ENCODE assay signal across 8 mouse cellular contexts in the genomic region with DNA sequence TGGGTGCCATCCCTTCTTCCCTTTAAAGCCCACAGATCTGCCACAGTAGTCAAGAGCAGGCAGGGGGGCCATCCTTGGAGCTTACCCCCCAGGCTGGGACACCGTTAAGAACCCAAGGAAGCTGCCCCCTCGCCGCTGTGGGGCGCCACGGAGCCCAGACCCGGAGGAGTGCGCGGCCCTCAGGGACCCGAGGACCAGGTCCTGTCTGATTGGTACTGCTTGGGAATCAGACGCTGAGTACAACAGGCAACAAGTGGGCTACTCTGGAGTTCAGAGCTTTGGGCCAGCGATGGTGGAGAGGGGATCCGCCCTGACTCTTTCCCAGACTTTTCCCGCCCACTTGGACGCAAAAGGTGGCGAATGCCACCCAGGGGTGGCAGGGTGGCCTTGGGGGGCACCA. TPM values are rescaled to one million over a fixed set of nuclear protein-coding genes. Genes with fewer than 3 reads are reported as not detected.
A peak's percentile ranks its signal among the peaks of the same experiment; 100 is the strongest.
DNase-seq lines count a peak whose midpoint lies in the region; ATAC-seq and TF ChIP-seq lines count a peak whose summit lies in the region.

No protein-coding gene starts in this region.

- TF ChIP-seq EP300 in heart, adult 2 months (IDR thresholded peaks at IDR 0.05; ENCODE audit: insufficient read depth, low read depth, low read length): no peak

- H3K9ac ChIP-seq in heart, adult 2 months (ENCODE audit: low read depth, low read length): peak overlapping the region; percentile 94
- peak overlapping the region; percentile 55 for H3K9ac ChIP-seq in midbrain, embryonic 13.5 days (replicated peaks)

- H3K27me3 ChIP-seq in cerebellum, adult 2 months (ENCODE audit: control insufficient read depth, insufficient read depth, low read length): no peaks in the 10 kb centered on the region; the same call in 1 of the 2 replicates
- H3K27me3 ChIP-seq in Patski: no peaks in the 10 kb centered on the region
- no peaks in the 10 kb centered on the region for H3K27me3 ChIP-seq in heart, adult 2 months (ENCODE audit: control insufficient read depth, insufficient read depth, low read length)
- H3K27me3 ChIP-seq in limb, embryonic 10.5 days (ENCODE audit: low read depth, poor library complexity, severe bottlenecking): peaks cover 42% of the 10 kb centered on the region
- H3K27me3 ChIP-seq in midbrain, embryonic 13.5 days: peaks cover 30% of the 10 kb centered on the region

- WGBS in cerebellum, adult 2 months: 4% methylated on average over 15 of the region's 15 CpGs
- 3% methylated on average over 15 of the region's 15 CpGs for WGBS in heart, adult 2 months
- 5% methylated on average over 15 of the region's 15 CpGs for WGBS in limb, embryonic 10.5 days
- 4% methylated on average over 15 of the region's 15 CpGs for WGBS in midbrain, embryonic 13.5 days

- H3K4me3 ChIP-seq in cerebellum, adult 2 months (replicated peaks; ENCODE audit: insufficient read depth, low read depth, low read length): peak overlapping the region; percentile 17
- peak overlapping the region; percentile 85 for H3K4me3 ChIP-seq in heart, adult 2 months
- H3K4me3 ChIP-seq in limb, embryonic 10.5 days: peak overlapping the region; percentile 62
- peak overlapping the region; percentile 46 for H3K4me3 ChIP-seq in midbrain, embryonic 13.5 days (replicated peaks)

- H3K36me3 ChIP-seq in heart, adult 2 months (ENCODE audit: control insufficient read depth, insufficient read depth, low read length): no peaks in the 10 kb centered on the region
- H3K36me3 ChIP-seq in limb, embryonic 10.5 days: no peaks in the 10 kb centered on the region
- H3K36me3 ChIP-seq in midbrain, embryonic 13.5 days: no peaks in the 10 kb centered on the region

- peak; percentile 33 for ATAC-seq in Patski
- ATAC-seq in midbrain, embryonic 13.5 days: peak; percentile 74

- no peaks in the 10 kb centered on the region for H3K9me3 ChIP-seq in limb, embryonic 10.5 days (replicated peaks)
- no peaks in the 10 kb centered on the region for H3K9me3 ChIP-seq in midbrain, embryonic 13.5 days

- peaks cover 1% of the 10 kb centered on the region; the same call in 1 of the 2 replicates for H3K79me2 ChIP-seq in heart, adult 2 months (replicated peaks; ENCODE audit: control insufficient read depth, insufficient read depth, low read length)

- H3K4me2 ChIP-seq in midbrain, embryonic 13.5 days (replicated peaks): peak overlapping the region; percentile 81

- POLR2A ChIA-PET in Patski (lab: Charles Lee): no interaction called here

- CTCF ChIA-PET in Patski (lab: Charles Lee): interaction anchor here (0.7 to 1.1 kb wide), 3 partner anchors 12 to 37 kb away, joined by 3 read pairs; no protein-coding TSS in a partner anchor

- H3K4me1 ChIP-seq in cerebellum, adult 2 months (ENCODE audit: control insufficient read depth, insufficient read depth, low read length): no peaks in the 10 kb centered on the region
- H3K4me1 ChIP-seq in heart, adult 2 months (ENCODE audit: control insufficient read depth, insufficient read depth, low read length): peaks cover 10% of the 10 kb centered on the region
- H3K4me1 ChIP-seq in limb, embryonic 10.5 days: peaks cover 45% of the 10 kb centered on the region
- H3K4me1 ChIP-seq in midbrain, embryonic 13.5 days (replicated peaks): peaks cover 11% of the 10 kb centered on the region

- TF ChIP-seq CTCF in cerebellum, adult 2 months (IDR thresholded peaks at IDR 0.05; ENCODE audit: borderline replicate concordance, insufficient read depth, low read depth, low read length): no peak
- TF ChIP-seq CTCF in Patski (IDR thresholded peaks at IDR 0.05): no peak
- peak; percentile 64 for TF ChIP-seq CTCF in heart, adult 2 months (IDR thresholded peaks at IDR 0.05)

- intact Hi-C loops in heart, adult 2 months (cut with DNase I): loop anchor here (5.0 kb wide), 1 partner anchor 39 kb away; no protein-coding TSS in a partner anchor

- in situ Hi-C loops in Patski (cut with MboI; ENCODE audit: low pct_unique_long_range_greater_than_20kb): no loop called here

- no peak for TF ChIP-seq POLR2A in cerebellum, adult 2 months (IDR thresholded peaks at IDR 0.05; ENCODE audit: borderline replicate concordance, insufficient read depth, low read length)
- no peak for TF ChIP-seq POLR2A in heart, adult 2 months (IDR thresholded peaks at IDR 0.05; ENCODE audit: insufficient read depth, low read depth, low read length)

- no peak for DNase-seq in cerebellum, adult 2 months
- no peak for DNase-seq in cerebellum, postnatal 25 days
- DNase-seq in Patski (ENCODE audit: low read depth, low spot score): no peak
- peak in 1 of 2 experiments; percentile 45 for DNase-seq in heart, adult 2 months
- no peak for DNase-seq in limb, embryonic 10.5 days (ENCODE audit: low spot score)
- DNase-seq in c-Kit-positive CD71-positive TER-119-positive erythroid progenitor cells, embryonic 14.5 days (ENCODE audit: low spot score): no peak
- DNase-seq in T-cell, adult 2 months (ENCODE audit: low spot score): no peak

- no peak overlapping the region for H3K27ac ChIP-seq in cerebellum, adult 2 months (ENCODE audit: insufficient read depth, low read length)
- H3K27ac ChIP-seq in heart, adult 2 months: peak overlapping the region; percentile 92
- peak overlapping the region; percentile 77 for H3K27ac ChIP-seq in limb, embryonic 10.5 days
- H3K27ac ChIP-seq in midbrain, embryonic 13.5 days: no peak overlapping the region

RNA-seq across cellular contexts. Expression of gene Emp2, which starts 0.5 kb away (rescaled TPM):
- 16.2 and 18.9 TPM in 2 replicates for polyA plus RNA-seq in cerebellum, adult 2 months (2012; rRNA removed)
- polyA plus RNA-seq in Patski (2021): 14.1 TPM
- total RNA-seq in heart, adult 2 months (2021): 10 to 100 TPM; 33.6 to 34.1 TPM
- 49.9 and 75.4 TPM in 2 replicates for polyA plus RNA-seq in heart, adult 2 months (2012; rRNA removed)
- 2.4 and 4.2 TPM in 2 replicates for polyA plus RNA-seq in limb, embryonic 10.5 days (2016; fragmentation: Nextera tagmentation; extraction: Ambion mirVana)
- 2.9 and 3.1 TPM in 2 replicates for polyA plus RNA-seq in midbrain, embryonic 13.5 days (2015; fragmentation: Nextera tagmentation; extraction: Ambion mirVana)

Comparison
In these comparisons a context has a peak if more than half of its experiments do, and no peak if none do; other contexts are left out.
1. H3K27ac ChIP-seq: peak in heart, adult 2 months (single experiment) and limb, embryonic 10.5 days (single experiment); none in cerebellum, adult 2 months (single experiment) and midbrain, embryonic 13.5 days (single experiment).
2. H3K4me3 ChIP-seq: peak in every context shown above with its lines; median percentile 85 in heart, adult 2 months; 62 in limb, embryonic 10.5 days; 46 in midbrain, embryonic 13.5 days; 17 in cerebellum, adult 2 months.